Mouse (Mus musculus): ENCODE measurements at regions not wholly inside any gene's neighbourhood (a gene's known extent, or its start where the extent isn't known, plus 50 kb on each side); places are given as distances from the start of the nearest gene placed in this dataset.
"Not testable (repeated sequence)": the region's sequence is repeated elsewhere in the genome, so short reads cannot be mapped to it uniquely, and the experiment has no call there.

GRCm38 (mm10) chr1:12117083-12117482 lies 703.2 kb downstream of the A830018L16Rik start:
- WGBS = 81% methylated on average over 4 of the region's 4 CpGs
- no peak overlapping the region for H3K4me2 ChIP-seq (ENCODE audit: low read length)
- no peak overlapping the region for H3K4me3 ChIP-seq (ENCODE audit: low read depth, low read length)
- H3K4me1 ChIP-seq (ENCODE audit: control insufficient read depth, insufficient read depth, low read length) = no peaks in the 10 kb centered on the region
- no peaks in the 10 kb centered on the region for H3K9me3 ChIP-seq (replicated peaks; ENCODE audit: control insufficient read depth, low read length)
- no peaks in the 10 kb centered on the region for H3K27me3 ChIP-seq (replicated peaks; ENCODE audit: control insufficient read depth, insufficient read depth, low read length)
- no peak overlapping the region for H3K9ac ChIP-seq (ENCODE audit: low read length)
- DNase-seq (ENCODE audit: low spot score) (no peak), ATAC-seq (no peak)
- H3K27ac ChIP-seq (ENCODE audit: low read depth, low read length) = no peak overlapping the region
- H3K36me3 ChIP-seq (ENCODE audit: control insufficient read depth, insufficient read depth, low read length) = no peaks in the 10 kb centered on the region

DNA sequence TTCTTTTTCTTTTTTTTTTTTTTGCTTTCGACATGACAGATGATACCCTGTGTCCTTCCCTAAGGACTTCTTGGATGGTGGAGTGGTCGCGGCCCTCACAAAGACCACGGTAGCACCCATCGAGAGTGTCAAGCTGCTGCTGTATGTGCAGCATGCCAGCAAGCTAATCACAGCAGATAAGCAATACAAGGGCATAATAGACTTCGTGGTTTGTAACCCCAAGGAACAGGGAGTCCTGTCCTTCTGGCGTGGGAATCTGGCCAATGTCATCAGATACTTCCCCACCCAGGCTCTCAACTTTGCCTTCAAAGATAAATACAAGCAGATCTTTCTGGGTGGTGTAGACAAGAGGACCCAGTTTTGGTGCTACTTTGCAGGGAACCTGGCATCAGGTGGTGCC lies 707.0 kb downstream of the A830018L16Rik start:
- Histone ChIP-seq H3K27ac (ENCODE audit: low read depth, low read length) (no peak overlapping the region), H3K27me3 (replicated peaks; ENCODE audit: control insufficient read depth, insufficient read depth, low read length) (no peaks in the 10 kb centered on the region), H3K9ac (ENCODE audit: low read length) (no peak overlapping the region), H3K4me2 (ENCODE audit: low read length) (no peak overlapping the region), H3K36me3 (ENCODE audit: control insufficient read depth, insufficient read depth, low read length) (no peaks in the 10 kb centered on the region), H3K9me3 (replicated peaks; ENCODE audit: control insufficient read depth, low read length) (no peaks in the 10 kb centered on the region), H3K4me1 (ENCODE audit: control insufficient read depth, insufficient read depth, low read length) (no peaks in the 10 kb centered on the region), H3K4me3 (ENCODE audit: low read depth, low read length) (no peak overlapping the region)
- 90% methylated on average over 7 of the region's 7 CpGs for WGBS
- no peak for ATAC-seq
- no peak for DNase-seq (ENCODE audit: low spot score)

DNA sequence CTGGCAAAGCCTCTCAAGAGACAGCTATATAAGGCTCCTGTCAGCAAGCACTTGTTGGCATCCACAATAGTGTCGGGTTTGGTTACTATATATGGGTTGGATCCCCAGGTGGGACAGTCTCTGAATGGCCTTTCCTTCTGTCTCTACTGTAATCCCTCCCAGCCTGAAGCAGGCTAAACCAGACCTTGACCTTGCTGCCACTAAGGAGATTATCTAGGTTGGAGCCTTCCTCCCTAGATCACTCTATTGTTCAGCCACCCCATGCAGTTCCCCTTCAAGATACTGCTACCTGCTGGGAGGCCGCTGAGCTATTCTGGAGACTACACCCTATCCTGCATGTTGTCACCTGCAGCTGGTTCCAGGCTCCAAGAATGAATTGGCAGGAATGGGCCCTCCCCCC lies 712.7 kb downstream of the A830018L16Rik start:
- not testable (repeated sequence) for H3K4me2 ChIP-seq (ENCODE audit: low read length); H3K9me3 ChIP-seq (replicated peaks; ENCODE audit: control insufficient read depth, low read length); H3K4me3 ChIP-seq (ENCODE audit: low read depth, low read length); H3K4me1 ChIP-seq (ENCODE audit: control insufficient read depth, insufficient read depth, low read length); H3K27ac ChIP-seq (ENCODE audit: low read depth, low read length); DNase-seq (ENCODE audit: low spot score); H3K27me3 ChIP-seq (replicated peaks; ENCODE audit: control insufficient read depth, insufficient read depth, low read length); H3K36me3 ChIP-seq (ENCODE audit: control insufficient read depth, insufficient read depth, low read length); ATAC-seq; H3K9ac ChIP-seq (ENCODE audit: low read length)
- 23% methylated on average over 2 of the region's 2 CpGs for WGBS

DNA sequence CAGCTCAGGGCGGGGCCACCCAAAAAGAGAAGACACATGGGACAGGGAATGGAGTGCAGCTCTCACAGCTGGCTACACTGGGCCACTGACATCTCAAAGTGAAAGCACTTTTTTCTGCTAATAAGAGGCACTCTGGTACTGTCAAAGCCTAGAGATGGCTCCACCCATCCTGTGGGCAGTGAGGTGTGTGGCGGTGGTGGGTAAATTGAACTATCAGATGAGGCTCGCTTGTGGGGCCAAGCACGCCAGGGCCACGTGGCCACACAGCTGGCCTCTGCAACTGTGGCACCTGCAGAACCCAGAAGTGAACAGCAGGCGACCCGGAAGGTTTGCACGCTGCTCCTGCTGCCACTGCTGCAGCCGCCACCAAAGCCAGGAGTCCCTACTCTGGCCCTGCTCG lies 756.6 kb downstream of the A830018L16Rik start:
- H3K27ac ChIP-seq (ENCODE audit: low read depth, low read length) = no peak overlapping the region
- no peak overlapping the region for H3K9ac ChIP-seq (ENCODE audit: low read length)
- H3K4me2 ChIP-seq (ENCODE audit: low read length) = no peak overlapping the region
- H3K27me3 ChIP-seq (replicated peaks; ENCODE audit: control insufficient read depth, insufficient read depth, low read length) = no peaks in the 10 kb centered on the region
- no peak overlapping the region for H3K4me3 ChIP-seq (ENCODE audit: low read depth, low read length)
- WGBS = 92% methylated on average over 10 of the region's 10 CpGs
- H3K9me3 ChIP-seq (replicated peaks; ENCODE audit: control insufficient read depth, low read length) = no peaks in the 10 kb centered on the region
- H3K4me1 ChIP-seq (ENCODE audit: control insufficient read depth, insufficient read depth, low read length) = no peaks in the 10 kb centered on the region
- ATAC-seq (no peak), DNase-seq (ENCODE audit: low spot score) (no peak)
- no peaks in the 10 kb centered on the region for H3K36me3 ChIP-seq (ENCODE audit: control insufficient read depth, insufficient read depth, low read length)

DNA sequence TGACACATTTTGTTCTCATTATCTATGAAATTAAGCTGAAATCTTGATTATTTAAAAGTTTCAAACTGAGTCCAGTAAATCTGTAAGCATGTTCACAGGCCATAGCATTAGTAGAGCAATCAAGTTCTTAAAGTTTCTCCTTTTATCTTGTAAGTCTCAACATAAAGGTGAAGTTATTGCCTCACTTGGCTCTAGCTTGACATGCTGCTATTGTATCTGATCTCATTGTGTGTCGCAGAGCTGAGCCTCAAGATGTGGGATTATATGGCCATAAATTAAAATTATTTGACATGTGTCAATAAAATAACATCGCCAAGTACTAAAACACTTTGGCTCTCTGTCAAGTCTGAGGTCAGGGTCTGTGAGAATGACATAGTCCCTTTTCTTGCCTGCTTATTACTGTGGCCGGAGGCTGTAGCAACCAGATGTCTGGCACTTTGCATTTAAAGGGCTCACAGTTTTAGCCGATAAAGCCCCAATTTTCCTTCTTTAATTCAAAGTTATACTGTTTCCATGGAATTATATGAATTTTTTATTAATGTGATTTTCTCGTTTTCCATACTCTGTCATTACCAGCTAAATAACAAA lies 775.8 kb downstream of the A830018L16Rik start:
- Histone ChIP-seq H3K4me2 (ENCODE audit: low read length) (no peak overlapping the region), H3K4me1 (ENCODE audit: control insufficient read depth, insufficient read depth, low read length) (no peaks in the 10 kb centered on the region), H3K27ac (ENCODE audit: low read depth, low read length) (no peak overlapping the region), H3K9me3 (replicated peaks; ENCODE audit: control insufficient read depth, low read length) (no peaks in the 10 kb centered on the region), H3K36me3 (ENCODE audit: control insufficient read depth, insufficient read depth, low read length) (no peaks in the 10 kb centered on the region), H3K9ac (ENCODE audit: low read length) (no peak overlapping the region), H3K27me3 (replicated peaks; ENCODE audit: control insufficient read depth, insufficient read depth, low read length) (no peaks in the 10 kb centered on the region), H3K4me3 (ENCODE audit: low read depth, low read length) (no peak overlapping the region)
- 81% methylated on average over 5 of the region's 5 CpGs for WGBS
- no peak for DNase-seq (ENCODE audit: low spot score)
- no peak for ATAC-seq

GRCm38 (mm10) chr1:12192588-12192987 lies 778.7 kb downstream of the A830018L16Rik start:
- H3K36me3 ChIP-seq (ENCODE audit: control insufficient read depth, insufficient read depth, low read length) = no peaks in the 10 kb centered on the region
- DNase-seq (ENCODE audit: low spot score) = no peak
- no peak overlapping the region for H3K27ac ChIP-seq (ENCODE audit: low read depth, low read length)
- H3K9me3 ChIP-seq (replicated peaks; ENCODE audit: control insufficient read depth, low read length) = no peaks in the 10 kb centered on the region
- H3K4me3 ChIP-seq (ENCODE audit: low read depth, low read length) = no peak overlapping the region
- 82% methylated on average over 1 of the region's 1 CpGs for WGBS
- H3K4me2 ChIP-seq (ENCODE audit: low read length) = no peak overlapping the region
- no peak overlapping the region for H3K9ac ChIP-seq (ENCODE audit: low read length)
- no peaks in the 10 kb centered on the region for H3K27me3 ChIP-seq (replicated peaks; ENCODE audit: control insufficient read depth, insufficient read depth, low read length)
- no peaks in the 10 kb centered on the region for H3K4me1 ChIP-seq (ENCODE audit: control insufficient read depth, insufficient read depth, low read length)
- no peak for ATAC-seq

- ATAC-seq (no peak), DNase-seq (ENCODE audit: low spot score) (no peak)
- Histone ChIP-seq H3K36me3 (ENCODE audit: control insufficient read depth, insufficient read depth, low read length) (no peaks in the 10 kb centered on the region), H3K4me1 (ENCODE audit: control insufficient read depth, insufficient read depth, low read length) (no peaks in the 10 kb centered on the region), H3K9me3 (replicated peaks; ENCODE audit: control insufficient read depth, low read length) (no peaks in the 10 kb centered on the region), H3K27ac (ENCODE audit: low read depth, low read length) (no peak overlapping the region), H3K9ac (ENCODE audit: low read length) (no peak overlapping the region), H3K4me3 (ENCODE audit: low read depth, low read length) (no peak overlapping the region), H3K27me3 (replicated peaks; ENCODE audit: control insufficient read depth, insufficient read depth, low read length) (no peaks in the 10 kb centered on the region), H3K4me2 (ENCODE audit: low read length) (no peak overlapping the region)
- 67% methylated on average over 1 of the region's 1 CpGs for WGBS
Measured at GRCm38 (mm10) chr1:12231089-12231488, 817.2 kb downstream of the A830018L16Rik start.

DNA sequence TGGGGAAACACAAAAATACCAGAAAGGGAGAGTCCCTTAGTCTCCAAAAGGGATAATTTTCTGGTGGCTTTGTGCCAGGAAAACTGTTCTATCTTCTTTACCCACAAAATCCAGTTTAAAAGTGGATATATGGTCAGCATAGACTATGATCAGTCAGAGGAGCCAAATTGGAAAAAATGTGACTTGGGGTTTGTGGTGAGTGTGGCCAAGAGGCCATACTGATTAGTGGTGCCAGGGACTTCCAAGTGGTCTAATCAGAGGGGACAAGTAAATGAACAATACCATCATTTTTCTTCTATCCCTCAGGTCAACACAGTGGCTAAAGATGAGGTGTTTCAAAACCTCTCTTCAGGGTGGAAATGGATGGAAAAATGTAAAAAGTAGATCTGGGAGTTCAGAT lies 828.2 kb downstream of the A830018L16Rik start:
- no peak overlapping the region for H3K9ac ChIP-seq (ENCODE audit: low read length)
- no peak overlapping the region for H3K4me2 ChIP-seq (ENCODE audit: low read length)
- no peaks in the 10 kb centered on the region for H3K4me1 ChIP-seq (ENCODE audit: control insufficient read depth, insufficient read depth, low read length)
- no peaks in the 10 kb centered on the region for H3K27me3 ChIP-seq (replicated peaks; ENCODE audit: control insufficient read depth, insufficient read depth, low read length)
- H3K4me3 ChIP-seq (ENCODE audit: low read depth, low read length) = no peak overlapping the region
- ATAC-seq = no peak
- H3K27ac ChIP-seq (ENCODE audit: low read depth, low read length) = no peak overlapping the region
- no peaks in the 10 kb centered on the region for H3K36me3 ChIP-seq (ENCODE audit: control insufficient read depth, insufficient read depth, low read length)
- H3K9me3 ChIP-seq (replicated peaks; ENCODE audit: control insufficient read depth, low read length) = no peaks in the 10 kb centered on the region
- no peak for DNase-seq (ENCODE audit: low spot score)

GRCm38 (mm10) chr1:12282493-12282892 lies 868.6 kb downstream of the A830018L16Rik start:
- ATAC-seq (no peak), DNase-seq (ENCODE audit: low spot score) (no peak)
- no peaks in the 10 kb centered on the region for H3K27me3 ChIP-seq (replicated peaks; ENCODE audit: control insufficient read depth, insufficient read depth, low read length)
- H3K9me3 ChIP-seq (replicated peaks; ENCODE audit: control insufficient read depth, low read length) = no peaks in the 10 kb centered on the region
- H3K36me3 ChIP-seq (ENCODE audit: control insufficient read depth, insufficient read depth, low read length) = no peaks in the 10 kb centered on the region
- WGBS = 83% methylated on average over 4 of the region's 4 CpGs
- H3K4me3 ChIP-seq (ENCODE audit: low read depth, low read length) = no peak overlapping the region
- no peak overlapping the region for H3K27ac ChIP-seq (ENCODE audit: low read depth, low read length)
- H3K4me2 ChIP-seq (ENCODE audit: low read length) = no peak overlapping the region
- H3K4me1 ChIP-seq (ENCODE audit: control insufficient read depth, insufficient read depth, low read length) = no peaks in the 10 kb centered on the region
- H3K9ac ChIP-seq (ENCODE audit: low read length) = no peak overlapping the region
